Mouse (Mus musculus): ENCODE measurements around the gene Hnrnpa3. TPM values are rescaled to one million over a fixed set of nuclear protein-coding genes. Genes with fewer than 3 reads are reported as not detected.
"Not testable (repeated sequence)": the region's sequence is repeated elsewhere in the genome, so short reads cannot be mapped to it uniquely, and the experiment has no call there.

Hnrnpa3 gene
- polyA plus RNA-seq, 1 experiment from 2014 or later = 1,286 TPM

- H3K36me3 ChIP-seq (ENCODE audit: inconsistent target) = peaks cover 35% of the 10 kb centered on the region
- 78% methylated on average over 6 of the region's 7 CpGs for WGBS (ENCODE audit: missing documents)
- peak overlapping the region; percentile 99 for H3K27ac ChIP-seq
These were observed 22.4 kb downstream of the Hnrnpa3 start for GRCm38 (mm10) chr2:75681439-75681838.

GRCm38 (mm10) chr2:75682978-75683709 is 24.1 kb downstream of the Hnrnpa3 start:
- peaks cover 100% of the 10 kb centered on the region for H3K79me2 ChIP-seq (ENCODE audit: inconsistent target)
- H3K27ac ChIP-seq = peak overlapping the region; percentile 99
- peaks cover 19% of the 10 kb centered on the region; the same call in 1 of the 2 replicates for H3K36me3 ChIP-seq (ENCODE audit: inconsistent target)
- H3K4me3 ChIP-seq (ENCODE audit: inconsistent target) = no peak overlapping the region; the same call in 1 of the 2 replicates
- WGBS (ENCODE audit: missing documents) = 3% methylated on average over 15 of the region's 15 CpGs

More at GRCm38 (mm10) chr2:75681439-75681838, 22.4 kb downstream of the Hnrnpa3 start:
- Histone ChIP-seq H3K4me3 (ENCODE audit: inconsistent target) (no peak overlapping the region), H3K79me2 (ENCODE audit: inconsistent target) (peaks cover 100% of the 10 kb centered on the region)

- Histone ChIP-seq H3K36me3 (ENCODE audit: inconsistent target) (peaks cover 14% of the 10 kb centered on the region; the same call in 1 of the 2 replicates), H3K27ac (peak overlapping the region; percentile 99), H3K79me2 (ENCODE audit: inconsistent target) (peaks cover 100% of the 10 kb centered on the region), H3K4me3 (ENCODE audit: inconsistent target) (no peak overlapping the region)
- WGBS (ENCODE audit: missing documents) = 83% methylated on average over 3 of the region's 3 CpGs
These were observed 25.5 kb downstream of the Hnrnpa3 start for GRCm38 (mm10) chr2:75684526-75684925.

- Histone ChIP-seq H3K27ac (peak overlapping the region; percentile 99), H3K36me3 (ENCODE audit: inconsistent target) (peaks cover 19% of the 10 kb centered on the region; the same call in 1 of the 2 replicates), H3K4me3 (ENCODE audit: inconsistent target) (no peak overlapping the region), H3K79me2 (ENCODE audit: inconsistent target) (peaks cover 100% of the 10 kb centered on the region)
- 2% methylated on average over 6 of the region's 6 CpGs for WGBS (ENCODE audit: missing documents)
These were observed 26.4 kb downstream of the Hnrnpa3 start for GRCm38 (mm10) chr2:75685458-75685861.

- Histone ChIP-seq H3K36me3 (ENCODE audit: inconsistent target) (peaks cover 22% of the 10 kb centered on the region), H3K27ac (peak overlapping the region; percentile 99), H3K79me2 (ENCODE audit: inconsistent target) (peaks cover 100% of the 10 kb centered on the region), H3K4me3 (ENCODE audit: inconsistent target) (no peak overlapping the region)
- 91% methylated on average over 10 of the region's 10 CpGs for WGBS (ENCODE audit: missing documents)
These were observed 28.1 kb downstream of the Hnrnpa3 start for GRCm38 (mm10) chr2:75687040-75687749.

GRCm38 (mm10) chr2:75688901-75689300 is 29.8 kb downstream of the Hnrnpa3 start:
- Histone ChIP-seq H3K4me3 (ENCODE audit: inconsistent target) (no peak overlapping the region), H3K36me3 (ENCODE audit: inconsistent target) (peaks cover 39% of the 10 kb centered on the region), H3K27ac (no peak overlapping the region), H3K79me2 (ENCODE audit: inconsistent target) (peaks cover 100% of the 10 kb centered on the region)
- 70% methylated on average over 1 of the region's 1 CpGs for WGBS (ENCODE audit: missing documents)

GRCm38 (mm10) chr2:75689482-75690158 is 30.6 kb downstream of the Hnrnpa3 start:
- Histone ChIP-seq H3K36me3 (ENCODE audit: inconsistent target) (peaks cover 43% of the 10 kb centered on the region), H3K27ac (no peak overlapping the region), H3K79me2 (ENCODE audit: inconsistent target) (peaks cover 100% of the 10 kb centered on the region), H3K4me3 (ENCODE audit: inconsistent target) (no peak overlapping the region)
- WGBS (ENCODE audit: missing documents) = 92% methylated on average over 8 of the region's 10 CpGs

- no peak overlapping the region for H3K4me3 ChIP-seq (ENCODE audit: inconsistent target)
- H3K27ac ChIP-seq = no peak overlapping the region
- H3K36me3 ChIP-seq (ENCODE audit: inconsistent target) = peaks cover 48% of the 10 kb centered on the region
- peaks cover 100% of the 10 kb centered on the region for H3K79me2 ChIP-seq (ENCODE audit: inconsistent target)
- WGBS (ENCODE audit: missing documents) = 88% methylated on average over 3 of the region's 4 CpGs
These were observed 31.6 kb downstream of the Hnrnpa3 start for GRCm38 (mm10) chr2:75690656-75691055.

GRCm38 (mm10) chr2:75691316-75691715 is 32.3 kb downstream of the Hnrnpa3 start:
- H3K36me3 ChIP-seq (ENCODE audit: inconsistent target) = peaks cover 48% of the 10 kb centered on the region
- no peak overlapping the region for H3K4me3 ChIP-seq (ENCODE audit: inconsistent target)
- peaks cover 100% of the 10 kb centered on the region for H3K79me2 ChIP-seq (ENCODE audit: inconsistent target)
- H3K27ac ChIP-seq = no peak overlapping the region
- 84% methylated on average over 7 of the region's 8 CpGs for WGBS (ENCODE audit: missing documents)

- peaks cover 100% of the 10 kb centered on the region for H3K79me2 ChIP-seq (ENCODE audit: inconsistent target)
- no peak overlapping the region for H3K27ac ChIP-seq
- H3K36me3 ChIP-seq (ENCODE audit: inconsistent target) = peaks cover 48% of the 10 kb centered on the region
- no peak overlapping the region for H3K4me3 ChIP-seq (ENCODE audit: inconsistent target)
- 95% methylated on average over 6 of the region's 6 CpGs for WGBS (ENCODE audit: missing documents)
These were observed 33.3 kb downstream of the Hnrnpa3 start for GRCm38 (mm10) chr2:75692369-75692768.

GRCm38 (mm10) chr2:75694926-75695325 is 35.9 kb downstream of the Hnrnpa3 start:
- peaks cover 35% of the 10 kb centered on the region for H3K36me3 ChIP-seq (ENCODE audit: inconsistent target)
- WGBS (ENCODE audit: missing documents) = 100% methylated on average over 1 of the region's 3 CpGs

GRCm38 (mm10) chr2:75695676-75696350 is 36.8 kb downstream of the Hnrnpa3 start:
- peaks cover 33% of the 10 kb centered on the region for H3K36me3 ChIP-seq (ENCODE audit: inconsistent target)
- no peak overlapping the region for H3K4me3 ChIP-seq (ENCODE audit: inconsistent target)
- peak overlapping the region; percentile 65 for H3K27ac ChIP-seq
- 46% methylated on average over 8 of the region's 9 CpGs for WGBS (ENCODE audit: missing documents)
- peaks cover 100% of the 10 kb centered on the region for H3K79me2 ChIP-seq (ENCODE audit: inconsistent target)

More at GRCm38 (mm10) chr2:75694926-75695325, 35.9 kb downstream of the Hnrnpa3 start:
- H3K27ac ChIP-seq; H3K4me3 ChIP-seq (ENCODE audit: inconsistent target): not testable (repeated sequence)
- H3K79me2 ChIP-seq (ENCODE audit: inconsistent target) = peaks cover 100% of the 10 kb centered on the region

- WGBS (ENCODE audit: missing documents) = 27% methylated on average over 5 of the region's 5 CpGs
- Histone ChIP-seq H3K4me3 (ENCODE audit: inconsistent target) (no peak overlapping the region), H3K79me2 (ENCODE audit: inconsistent target) (peaks cover 100% of the 10 kb centered on the region), H3K36me3 (ENCODE audit: inconsistent target) (peaks cover 28% of the 10 kb centered on the region), H3K27ac (peak overlapping the region; percentile 65)
These were observed 37.3 kb downstream of the Hnrnpa3 start for GRCm38 (mm10) chr2:75696371-75696770.

- Histone ChIP-seq H3K27ac (peak overlapping the region; percentile 65), H3K79me2 (ENCODE audit: inconsistent target) (peaks cover 100% of the 10 kb centered on the region), H3K4me3 (ENCODE audit: inconsistent target) (no peak overlapping the region), H3K36me3 (ENCODE audit: inconsistent target) (peaks cover 25% of the 10 kb centered on the region)
- WGBS (ENCODE audit: missing documents) = 85% methylated on average over 3 of the region's 3 CpGs
These were observed 38.2 kb downstream of the Hnrnpa3 start for GRCm38 (mm10) chr2:75697222-75697621.
